Mouse (Mus musculus) B cell, adult 67 days (primary cell): ENCODE results near the gene Defb39. TPM values are rescaled to one million over a fixed set of nuclear protein-coding genes. Genes with fewer than 3 reads are reported as not detected.

ENCODE experiments used
- total RNA-seq, 2 experiments: library from RNA; stranded (reverse); gene quantifications; 4 replicates each; pipeline ENCODE4 v1.2.4; 2023

Gene Defb39
- not detected for total RNA-seq

GRCm38 (mm10) chr8:19064710-19065109 lies at the start of gene Defb39:
Defb39 (minus strand) TSS chr8:19064810.

DNA sequence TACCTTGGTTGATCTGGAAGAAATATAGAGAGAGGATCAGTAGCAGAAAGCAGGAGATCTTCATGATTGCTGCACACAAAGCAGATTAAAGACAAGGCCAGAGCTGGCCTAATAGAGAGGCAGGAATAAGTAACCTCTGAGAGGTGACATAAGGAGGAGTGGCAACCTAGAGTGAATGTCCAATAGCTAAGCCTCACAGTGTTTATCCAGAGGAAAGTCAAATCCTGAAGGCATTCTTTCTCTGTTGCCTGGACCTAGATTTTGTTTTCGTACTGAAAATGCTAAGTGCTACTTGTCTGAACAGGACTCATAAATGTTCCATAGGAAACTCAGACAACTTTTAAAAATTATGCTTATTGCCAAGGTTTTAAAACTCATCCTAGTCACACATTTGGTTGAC lies 38.1 kb downstream of the Defb39 start, which contains the start of gene Defb38:
TSS of gene Defb38 (minus strand) at position 101 of the 400 bp plus-strand sequence.

Other genes with a start within 250 kb of the Defb39 start
- gene Defb40, start 86.6 kb downstream of the Defb39 start, total RNA-seq, result not detected
- not detected for gene Defb37, start 73.8 kb downstream of the Defb39 start, total RNA-seq
- gene Defb38, start 38.2 kb downstream of the Defb39 start, total RNA-seq, result not detected
- not detected for gene Defb12, start 50.0 kb upstream of the Defb39 start, total RNA-seq
- gene Defb34, start 58.9 kb upstream of the Defb39 start, total RNA-seq, result not detected
- not detected for gene Gm45826, start 76.0 kb upstream of the Defb39 start, total RNA-seq
- not detected for gene Defb14, start 129.5 kb upstream of the Defb39 start, total RNA-seq
- not detected for gene Defb4, start 133.9 kb upstream of the Defb39 start, total RNA-seq
- not detected for gene Defb6, start 160.7 kb upstream of the Defb39 start, total RNA-seq
- gene Defb46, start 175.1 kb upstream of the Defb39 start, total RNA-seq, result not detected
- not detected for gene Defb5, start 182.8 kb upstream of the Defb39 start, total RNA-seq
- gene Defb3, start 228.6 kb upstream of the Defb39 start, total RNA-seq, result not detected